In genomic region chr2:77098769-77099168, GRCm38 (mm10) we compare ENCODE assay signal across 15 mouse cellular contexts.
"Had no signal": no experiment of that assay in that cellular context is flagged by ENCODE, and none has a peak within 500 bp of the region (broad histone marks: within the 10 kb centered on the region; RNA-seq: fewer than 3 reads in every experiment).

No protein-coding gene starts in this region.

- H3K9ac ChIP-seq: neural tube, embryonic 15.5 days; stomach, embryonic 15.5 days had no signal

- H3K4me3 ChIP-seq: neural tube, embryonic 15.5 days; stomach, embryonic 15.5 days had no signal

- H3K4me1 ChIP-seq: neural tube, embryonic 15.5 days; stomach, embryonic 15.5 days had no signal

- H3K9me3 ChIP-seq: neural tube, embryonic 15.5 days; stomach, embryonic 15.5 days had no signal

- H3K4me2 ChIP-seq: neural tube, embryonic 15.5 days; stomach, embryonic 15.5 days had no signal

- H3K27me3 ChIP-seq: neural tube, embryonic 15.5 days; stomach, embryonic 15.5 days had no signal

- DNase-seq: retina, postnatal 1 day; right cerebral cortex, adult 18-20 months; right cerebral cortex, postnatal 14 days; right cerebral cortex, postnatal 25 days; right cerebral cortex, postnatal 4 days; spleen, adult 18-20 months; thymus, adult 18-20 months; thymus, adult 2 months; thymus, postnatal 14 days; thymus, postnatal 25 days; thymus, postnatal 36 days; thymus, postnatal 4 days had no signal

- H3K27ac ChIP-seq: neural tube, embryonic 15.5 days; stomach, embryonic 15.5 days; stomach, postnatal 0 days had no signal

- H3K36me3 ChIP-seq: neural tube, embryonic 15.5 days; stomach, embryonic 15.5 days had no signal
